Comparison of ENCODE assay signal across 8 mouse cellular contexts in genomic region chr4:63560079-63560478, GRCm38 (mm10). TPM values are rescaled to one million over a fixed set of nuclear protein-coding genes. Genes with fewer than 3 reads are reported as not detected.
DNase-seq lines count a peak whose midpoint lies in the region; ATAC-seq lines count a peak whose summit lies in the region.

No protein-coding gene starts in this region.

- H3K4me3 ChIP-seq in limb, embryonic 13.5 days: no peak overlapping the region
- no peak overlapping the region for H3K4me3 ChIP-seq in stomach, embryonic 15.5 days (replicated peaks)

- H3K9ac ChIP-seq in limb, embryonic 13.5 days: no peak overlapping the region
- H3K9ac ChIP-seq in stomach, embryonic 15.5 days: no peak overlapping the region

- no peak overlapping the region for H3K27ac ChIP-seq in limb, embryonic 13.5 days
- peak overlapping the region; percentile 41; the same call in 1 of the 2 replicates for H3K27ac ChIP-seq in stomach, embryonic 15.5 days

- no peaks in the 10 kb centered on the region for H3K27me3 ChIP-seq in limb, embryonic 13.5 days
- H3K27me3 ChIP-seq in stomach, embryonic 15.5 days (replicated peaks): no peaks in the 10 kb centered on the region

- H3K4me1 ChIP-seq in limb, embryonic 13.5 days: peaks cover 45% of the 10 kb centered on the region
- H3K4me1 ChIP-seq in stomach, embryonic 15.5 days: peaks cover 36% of the 10 kb centered on the region

- H3K4me2 ChIP-seq in limb, embryonic 13.5 days (replicated peaks): peak overlapping the region; percentile 74; the same call in 1 of the 2 replicates
- H3K4me2 ChIP-seq in stomach, embryonic 15.5 days: peak overlapping the region; percentile 27

- WGBS in limb, embryonic 13.5 days: 73% methylated on average over 8 of the region's 8 CpGs
- 77% methylated on average over 8 of the region's 8 CpGs for WGBS in stomach, embryonic 15.5 days

- peaks cover 11% of the 10 kb centered on the region; the same call in 1 of the 2 replicates for H3K36me3 ChIP-seq in limb, embryonic 13.5 days
- H3K36me3 ChIP-seq in stomach, embryonic 15.5 days: no peaks in the 10 kb centered on the region

- no peaks in the 10 kb centered on the region for H3K9me3 ChIP-seq in limb, embryonic 13.5 days
- no peaks in the 10 kb centered on the region for H3K9me3 ChIP-seq in stomach, embryonic 15.5 days

- ATAC-seq in limb, embryonic 13.5 days (ENCODE audit: low FRiP score, low read depth): no peak
- no peak; the same call in 1 of the 2 replicates for ATAC-seq in stomach, embryonic 15.5 days (ENCODE audit: insufficient read depth, low FRiP score, low read depth)

- DNase-seq in kidney, postnatal 10 days: peak; percentile 24
- no peak for DNase-seq in kidney, adult 11 months
- peak; percentile 45 for DNase-seq in adrenal gland, postnatal 10 days
- DNase-seq in urinary bladder, postnatal 4 days (ENCODE audit: low spot score in 2 of 2): no peak
- no peak for DNase-seq in left cerebral cortex, adult 11 months (ENCODE audit: low spot score)
- no peak for DNase-seq in right cerebral cortex, postnatal 4 days

RNA-seq across cellular contexts. Expression of gene Tmem268, which starts 1.5 kb away (rescaled TPM):
- 10 to 100 TPM; 10.8 to 15.0 TPM for total RNA-seq in adrenal gland, postnatal 10 days (2021)
- 8.2 and 8.3 TPM in 2 replicates for polyA plus RNA-seq in limb, embryonic 13.5 days (2015; fragmentation: Nextera tagmentation; extraction: Ambion mirVana)
- polyA plus RNA-seq in stomach, embryonic 15.5 days (2015; fragmentation: Nextera tagmentation; extraction: Ambion mirVana): 8.2 and 8.3 TPM in 2 replicates

RNA-seq across cellular contexts. Expression of gene Atp6v1g1, which starts 15.5 kb away (rescaled TPM):
- 100 to 1,000 TPM; 128 to 131 TPM for total RNA-seq in adrenal gland, postnatal 10 days (2021)
- polyA plus RNA-seq in limb, embryonic 13.5 days (2015; fragmentation: Nextera tagmentation; extraction: Ambion mirVana): 317 and 318 TPM in 2 replicates
- 248 and 268 TPM in 2 replicates for polyA plus RNA-seq in stomach, embryonic 15.5 days (2015; fragmentation: Nextera tagmentation; extraction: Ambion mirVana)

RNA-seq across cellular contexts. Expression of gene Gm11213, which starts 45.0 kb away (rescaled TPM):
- total RNA-seq in adrenal gland, postnatal 10 days (2021): not detected
- not detected in 2 replicates for polyA plus RNA-seq in limb, embryonic 13.5 days (2015; fragmentation: Nextera tagmentation; extraction: Ambion mirVana)
- not detected in 2 replicates for polyA plus RNA-seq in stomach, embryonic 15.5 days (2015; fragmentation: Nextera tagmentation; extraction: Ambion mirVana)

Comparison
In these comparisons a context has a peak if more than half of its experiments do, and no peak if none do; other contexts are left out.
1. DNase-seq: peak in kidney, postnatal 10 days (single experiment) and adrenal gland, postnatal 10 days (single experiment); none in kidney, adult 11 months (single experiment), urinary bladder, postnatal 4 days (0 of 2), left cerebral cortex, adult 11 months (single experiment) and right cerebral cortex, postnatal 4 days (single experiment).